Mouse (Mus musculus) bone marrow, adult 2 months (tissue): ENCODE results near the gene Hsd17b3.

Source experiments
- CTCF ChIP-seq: fragments of 200-500 bp; IDR thresholded peaks from 2 replicates; pipeline ENCODE4 v1.5.1; 2011; ENCODE audit warnings: low read length, control low read depth; ENCODE audit not compliant: control insufficient read depth, insufficient read depth
- POLR2A ChIP-seq: fragments of 200-500 bp; IDR thresholded peaks from 2 replicates; pipeline ENCODE4 v1.6.1; 2011; ENCODE audit warnings: low read depth, mild to moderate bottlenecking, control low read depth, low read length, borderline replicate concordance; ENCODE audit not compliant: control insufficient read depth

DNA sequence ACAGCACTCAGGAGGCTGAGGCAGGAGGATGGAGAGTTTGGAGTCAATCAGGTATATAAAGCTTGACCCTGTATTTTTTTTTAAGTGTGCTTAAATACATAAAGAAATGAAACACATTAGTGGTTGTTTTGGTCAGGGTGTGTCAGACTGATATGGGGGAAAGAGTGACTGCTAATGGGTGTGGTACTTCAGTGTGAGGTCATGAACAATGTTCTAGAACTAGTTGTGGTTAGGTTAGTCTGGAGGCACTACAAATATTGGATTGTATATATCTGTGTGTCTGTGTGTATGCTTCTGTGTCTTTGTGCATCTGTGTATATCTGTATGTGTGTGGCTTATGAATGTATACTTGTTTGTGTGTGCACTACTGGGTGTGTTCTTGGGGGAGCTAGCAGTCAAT is 39.5 kb downstream of the Hsd17b3 start:
- TF ChIP-seq POLR2A = no peak
- no peak for TF ChIP-seq CTCF
